Mouse (Mus musculus) hindbrain, embryonic 14.5 days (tissue): ENCODE results near the gene Mfsd10. TPM values are rescaled to one million over a fixed set of nuclear protein-coding genes. Genes with fewer than 3 reads are reported as not detected.

Experiments
- ATAC-seq: fragments of 200-750 bp; cut with Nextera tagmentation; 2 replicates; pipeline ENCODE4 v1.8.0; 2017; ENCODE audit warnings: moderate number of reproducible peaks, mild to moderate bottlenecking, moderate TSS enrichment, moderate library complexity; ENCODE audit not compliant: low FRiP score
- DNase-seq: peaks from one replicate; pipeline ENCODE4 v3.0.0-alpha.2; 2015; ENCODE audit warnings: low spot score
- H3K27ac ChIP-seq: fragments of 300-500 bp; sonication (generic); 2 replicates; pipeline ENCODE4 v1.5.1; 2014; ENCODE audit warnings: mild to moderate bottlenecking, moderate library complexity
- H3K27me3 ChIP-seq: fragments of 300-500 bp; sonication (generic); 2 replicates; pipeline ENCODE4 v1.6.1; 2014; ENCODE audit warnings: mild to moderate bottlenecking, low read length, mixed read lengths; ENCODE audit not compliant: control insufficient read depth, insufficient read depth
- H3K36me3 ChIP-seq: fragments of 300-500 bp; sonication (generic); replicated peaks from 2 replicates; pipeline ENCODE4 v1.6.1; 2014; ENCODE audit not compliant: control insufficient read depth, insufficient read depth
- H3K4me1 ChIP-seq: fragments of 300-500 bp; sonication (generic); replicated peaks from 2 replicates; pipeline ENCODE4 v1.6.1; 2014; ENCODE audit warnings: antibody characterized with exemption, low read length, mixed read lengths; ENCODE audit not compliant: control insufficient read depth, insufficient read depth
- H3K4me2 ChIP-seq: fragments of 300-500 bp; sonication (generic); replicated peaks from 2 replicates; pipeline ENCODE4 v1.6.1; 2014; ENCODE audit warnings: mild to moderate bottlenecking, moderate library complexity
- H3K4me3 ChIP-seq: fragments of 300-500 bp; sonication (generic); replicated peaks from 2 replicates; pipeline ENCODE4 v1.5.1; 2014; ENCODE audit warnings: mild to moderate bottlenecking, low read length
- H3K9ac ChIP-seq: fragments of 300-500 bp; sonication (generic); 2 replicates; pipeline ENCODE4 v1.6.1; 2014
- H3K9me3 ChIP-seq: fragments of 300-500 bp; sonication (generic); 2 replicates; pipeline ENCODE4 v1.6.1; 2016; ENCODE audit warnings: low read length; ENCODE audit not compliant: control insufficient read depth
- WGBS: fragments of 180-500 bp; shearing (Covaris S2); extraction: QIAGEN DNeasy Blood & Tissue Kit; methylation state at CpG from one replicate; pipeline ENCODE4 v1.1.7; 2014; 5-methylcytosine and 5-hydroxymethylcytosine counted together
- polyA plus RNA-seq: library from polyadenylated mRNA; unstranded; fragments of >200 nt; fragmentation: Nextera tagmentation; extraction: Ambion mirVana; gene quantifications from 2 replicates; pipeline ENCODE4 v1.2.1, GENCODE M21; 2014

Mfsd10 gene
- polyA plus RNA-seq, 1 experiment from 2014 or later, result 70.3 TPM

- Histone ChIP-seq H3K27ac (no peak overlapping the region; the same call in 1 of the 2 replicates), H3K4me3 (no peak overlapping the region), H3K27me3 (no peaks in the 10 kb centered on the region), H3K4me1 (peaks cover 4% of the 10 kb centered on the region; the same call in 1 of the 2 replicates), H3K4me2 (no peak overlapping the region), H3K9ac (no peak overlapping the region), H3K9me3 (no peaks in the 10 kb centered on the region), H3K36me3 (no peaks in the 10 kb centered on the region)
- WGBS, result 14% methylated on average over 5 of the region's 5 CpGs
- DNase-seq, result no peak
- ATAC-seq, result no peak
These were observed 47.0 kb downstream of the Mfsd10 start for GRCm38 (mm10) chr5:34590059-34590458.

GRCm38 (mm10) chr5:34587881-34588280 lies 49.1 kb downstream of the Mfsd10 start:
- peaks cover 4% of the 10 kb centered on the region; the same call in 1 of the 2 replicates for H3K4me1 ChIP-seq
- no peak for DNase-seq
- H3K27me3 ChIP-seq, result no peaks in the 10 kb centered on the region
- no peak overlapping the region for H3K4me2 ChIP-seq
- H3K4me3 ChIP-seq, result no peak overlapping the region
- H3K27ac ChIP-seq, result no peak overlapping the region
- no peak for ATAC-seq
- no peak overlapping the region for H3K9ac ChIP-seq
- H3K36me3 ChIP-seq, result no peaks in the 10 kb centered on the region
- 85% methylated on average over 5 of the region's 5 CpGs for WGBS
- H3K9me3 ChIP-seq, result no peaks in the 10 kb centered on the region

GRCm38 (mm10) chr5:34585216-34585615 lies 51.8 kb downstream of the Mfsd10 start:
- no peak overlapping the region for H3K4me3 ChIP-seq
- 0 out of 2 replicates have a peak, but pooled peaks cover 9% of the 10 kb centered on the region for H3K4me1 ChIP-seq
- no peaks in the 10 kb centered on the region for H3K27me3 ChIP-seq
- no peak overlapping the region for H3K4me2 ChIP-seq
- 83% methylated on average over 5 of the region's 5 CpGs for WGBS
- H3K9ac ChIP-seq, result no peak overlapping the region
- ATAC-seq, result no peak
- H3K9me3 ChIP-seq, result no peaks in the 10 kb centered on the region
- H3K36me3 ChIP-seq, result no peaks in the 10 kb centered on the region
- DNase-seq, result no peak
- H3K27ac ChIP-seq, result no peak overlapping the region

Other genes with a start within 250 kb of the Mfsd10 start
- 10.1 and 10.5 TPM in 2 replicates for gene Tnip2, start 123.2 kb downstream of the Mfsd10 start, polyA plus RNA-seq
- 18.7 and 21.4 TPM in 2 replicates for gene Sh3bp2, start 111.4 kb downstream of the Mfsd10 start, polyA plus RNA-seq
- 225 and 234 TPM in 2 replicates for gene Add1, start 63.5 kb downstream of the Mfsd10 start, polyA plus RNA-seq
- 21.5 and 23.1 TPM in 2 replicates for gene Nop14, start 22.9 kb upstream of the Mfsd10 start, polyA plus RNA-seq
- 1.9 and 3.4 TPM in 2 replicates for gene Grk4, start 23.2 kb upstream of the Mfsd10 start, polyA plus RNA-seq
- gene Htt, start 124.5 kb upstream of the Mfsd10 start, polyA plus RNA-seq, result 16.4 and 20.2 TPM in 2 replicates